Mouse (Mus musculus) WW6 (cell line): ENCODE results near the gene Stx3.

Experiments
- DNase-seq: peaks from one replicate; pipeline ENCODE4 v3.0.0-alpha.2; 2013; ENCODE audit warnings: low read depth, low spot score

The Stx3 gene

DNA sequence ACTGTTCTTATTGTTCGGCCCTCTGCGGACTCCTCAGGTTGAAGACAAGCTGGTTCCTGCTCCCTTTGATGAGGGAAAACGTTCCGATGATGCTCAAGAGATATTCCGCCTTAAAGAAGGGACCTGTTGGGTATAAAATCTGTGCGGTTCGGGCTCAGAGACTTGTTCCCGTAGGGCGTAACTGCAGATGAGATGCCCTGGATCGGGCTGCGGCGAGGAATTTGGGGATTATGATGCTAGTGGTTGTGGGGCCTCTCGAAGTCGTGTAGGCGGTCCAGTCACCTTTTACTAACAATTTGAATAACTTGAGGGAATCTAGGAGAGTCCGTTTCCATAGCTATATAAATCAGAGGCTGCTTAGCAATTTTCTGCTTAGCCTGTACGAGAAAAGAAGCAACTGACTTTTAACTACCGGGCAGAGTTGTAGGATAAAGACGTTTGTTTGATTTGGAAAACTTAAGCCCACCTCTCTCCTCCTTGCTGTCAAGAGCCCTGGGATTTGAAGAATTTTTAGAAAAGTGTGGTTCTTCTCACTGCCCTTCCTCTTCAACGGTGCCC is at the start of gene Stx3:
TSS of gene Stx3 (minus strand) at position 261 of the 558 bp plus-strand sequence.
- no peak for DNase-seq

DNA sequence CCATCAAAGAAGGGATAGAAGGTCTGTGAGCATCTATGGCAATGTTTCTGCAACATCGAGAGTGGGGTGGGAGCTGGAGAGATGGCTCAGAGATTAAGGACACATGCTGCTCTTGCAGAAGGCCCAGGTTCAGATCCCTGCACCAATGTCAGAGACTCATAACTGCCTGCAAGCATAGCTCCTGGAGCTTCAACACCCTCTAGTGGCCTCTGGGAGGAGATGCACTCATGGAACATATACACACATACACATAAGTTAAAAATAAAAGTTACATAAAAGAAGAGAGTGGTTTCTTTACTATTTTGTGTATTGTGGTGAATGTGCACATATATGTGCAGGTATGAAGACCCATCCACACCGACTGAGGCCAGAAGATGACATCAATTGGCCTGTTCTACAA is 48.6 kb upstream of the Stx3 start:
- DNase-seq = no peak

DNA sequence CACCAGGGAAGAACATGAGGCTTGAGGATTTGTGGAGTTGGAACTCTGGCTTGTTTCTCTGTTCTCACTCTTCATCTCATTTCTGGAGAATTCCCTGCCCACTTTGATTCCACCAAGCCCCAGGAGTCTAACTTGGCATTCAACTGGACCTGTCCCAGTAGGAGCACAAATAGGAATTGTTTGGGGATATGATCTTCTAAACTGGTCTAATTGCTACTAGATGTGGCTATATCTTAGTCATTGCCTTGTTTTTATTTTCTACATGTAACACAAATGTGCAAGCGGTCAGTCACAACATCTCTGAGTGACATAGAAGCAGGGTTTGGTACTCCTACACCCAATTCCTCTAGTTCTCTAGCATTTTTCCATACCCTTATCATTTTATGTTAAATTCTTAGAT is 41.8 kb upstream of the Stx3 start, which contains the start of gene Olfr1418:
TSS of gene Olfr1418 (minus strand) at position 101 of the 400 bp plus-strand sequence.
- DNase-seq = no peak

DNA sequence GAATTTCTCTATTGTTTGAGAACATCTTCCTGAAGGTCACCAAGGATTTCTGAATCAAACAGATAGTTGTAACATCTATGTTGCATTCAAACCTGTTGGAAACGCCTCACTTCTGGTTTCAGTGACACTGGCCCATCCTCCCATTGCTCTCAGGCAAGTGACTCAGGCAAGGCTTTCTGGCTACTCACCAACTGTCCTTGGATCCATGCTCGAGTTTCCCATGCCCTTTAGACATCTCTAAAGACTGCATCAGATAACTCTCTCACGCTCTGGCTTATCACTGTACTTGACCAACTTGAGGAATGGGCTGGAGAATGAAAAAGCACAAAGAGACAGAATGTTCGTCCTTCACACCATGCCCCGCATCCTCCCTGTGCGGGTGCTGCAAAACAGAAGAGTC is 37.3 kb upstream of the Stx3 start:
- DNase-seq = no peak

DNA sequence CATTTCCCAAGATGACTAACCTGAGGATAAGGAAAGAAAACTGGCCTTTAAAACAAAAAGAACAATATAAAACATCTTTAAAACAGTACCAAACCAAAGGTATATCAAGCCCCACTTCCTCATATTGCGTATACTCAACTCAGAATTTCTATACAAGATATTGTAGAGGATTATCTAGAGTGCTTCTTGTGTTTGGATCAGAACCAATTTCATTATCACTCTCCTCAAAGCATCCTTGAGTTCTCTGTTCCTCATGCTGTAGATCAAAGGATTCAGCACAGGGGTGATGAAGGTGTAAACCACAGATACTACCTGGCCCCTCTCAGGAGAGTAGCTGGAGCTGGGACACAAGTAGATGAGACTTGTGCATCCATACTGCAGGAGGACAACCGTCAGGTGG is 35.6 kb upstream of the Stx3 start:
- DNase-seq = no peak

DNA sequence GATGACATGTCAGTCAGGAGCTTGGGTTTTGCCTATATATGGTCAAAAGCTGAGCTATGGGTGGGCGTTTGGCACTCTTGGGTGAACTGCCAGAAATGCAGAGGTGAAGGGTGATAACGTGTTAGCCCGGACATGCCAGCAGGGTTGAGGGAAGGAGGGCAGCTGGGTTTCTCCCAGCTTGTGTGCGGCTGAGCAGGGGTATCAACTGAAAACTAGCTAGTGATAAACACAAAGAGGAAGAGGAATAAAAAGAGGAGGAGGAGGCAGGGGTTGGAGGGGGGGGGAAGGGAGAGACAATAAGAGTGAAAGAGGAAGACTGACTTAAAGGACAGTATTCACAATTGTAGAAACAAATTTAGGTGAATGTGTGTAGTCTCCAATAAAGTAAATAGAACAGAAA is 33.4 kb upstream of the Stx3 start:
- DNase-seq = no peak

DNA sequence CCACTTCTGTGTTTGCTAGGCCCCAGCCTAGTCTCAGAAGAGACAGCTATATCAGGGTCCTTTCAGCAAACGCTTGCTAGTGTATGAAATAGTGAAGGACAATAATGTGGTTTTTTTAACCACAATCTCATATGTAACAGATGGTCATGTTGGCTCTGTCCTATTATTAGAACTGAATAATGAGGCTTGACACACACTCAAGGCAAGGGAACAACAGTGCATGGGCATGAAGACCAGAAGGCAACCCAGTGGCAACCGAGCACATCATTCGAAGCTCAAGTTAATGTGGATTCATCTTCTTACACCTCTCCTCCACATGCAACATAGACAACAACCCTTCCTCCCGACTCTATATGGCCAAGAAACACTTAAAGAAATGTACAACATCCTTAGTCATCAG is 27.1 kb upstream of the Stx3 start:
- no peak for DNase-seq

DNA sequence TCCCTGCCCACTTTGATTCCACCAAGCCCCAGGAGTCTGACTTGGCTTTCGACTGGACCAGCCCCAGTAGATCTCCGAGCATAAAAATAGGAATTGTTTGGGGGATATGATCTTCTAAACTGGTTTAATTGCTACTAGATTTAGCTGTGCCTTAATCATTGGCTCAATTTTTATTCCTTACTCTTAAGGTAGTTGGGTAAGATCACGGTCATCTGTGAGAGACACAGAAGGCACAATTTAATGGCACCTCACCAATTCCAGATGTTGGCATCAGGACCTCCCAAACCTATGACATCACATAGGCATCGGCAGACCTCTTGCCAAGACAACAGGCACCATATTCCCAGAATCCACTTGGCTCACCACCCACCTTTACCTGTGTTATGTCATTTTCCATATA is 19.9 kb upstream of the Stx3 start, which contains the start of gene Olfr1417:
TSS of gene Olfr1417 (minus strand) at position 101 of the 400 bp plus-strand sequence.
- DNase-seq = no peak

DNA sequence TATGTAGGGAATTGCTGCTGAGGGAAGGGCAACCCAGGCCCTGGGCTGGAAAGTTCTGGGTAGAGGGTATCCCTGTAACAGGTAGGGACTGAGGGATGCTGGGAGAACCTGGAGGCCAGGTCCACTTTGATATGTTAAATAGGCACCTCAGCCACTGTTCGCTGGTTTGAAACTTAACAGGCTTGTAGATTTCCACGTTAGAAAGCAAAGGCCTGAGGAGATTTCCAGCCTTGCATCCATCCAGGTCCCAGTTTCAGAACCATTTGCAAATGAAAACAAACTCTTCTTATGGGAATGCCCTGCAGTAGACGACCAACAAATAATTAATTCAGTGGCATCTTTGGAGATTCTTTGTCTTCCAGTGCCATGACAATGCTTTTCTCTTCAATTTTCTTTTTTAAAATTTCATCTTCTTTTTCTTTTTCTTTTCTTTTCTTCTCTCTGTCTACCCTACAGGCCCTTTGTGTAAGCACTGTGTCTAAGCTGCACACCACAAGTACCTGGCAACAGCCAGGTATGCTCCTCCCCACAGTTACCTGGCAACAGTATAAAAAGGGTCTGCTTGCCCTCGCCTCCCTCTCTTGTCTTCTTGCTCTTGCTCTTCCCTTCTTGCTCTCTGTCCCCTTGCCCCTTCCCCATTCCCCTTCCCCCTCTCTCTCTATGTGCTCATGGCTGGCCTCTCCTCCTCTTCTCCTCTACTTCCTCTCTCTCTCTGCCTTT is 4.3 kb upstream of the Stx3 start:
- no peak for DNase-seq

DNA sequence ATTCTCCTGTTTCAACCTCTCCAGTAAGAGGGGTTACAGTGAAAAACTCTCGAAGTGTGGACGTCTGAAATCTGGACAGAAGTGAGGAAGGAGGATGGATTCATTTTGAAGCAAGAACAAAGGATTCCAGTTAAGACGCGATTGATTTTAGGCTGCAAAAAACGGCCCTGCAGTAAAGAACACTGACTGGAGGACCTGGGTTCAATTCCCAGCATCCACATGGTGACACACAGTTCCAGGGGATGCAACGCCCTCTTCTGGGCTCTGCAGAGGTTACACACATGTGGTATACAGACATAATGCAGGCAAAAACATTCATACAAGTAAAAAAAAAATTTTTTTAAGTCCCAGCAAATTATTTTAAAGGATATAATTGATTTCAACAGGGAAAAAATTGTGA is 1.0 kb upstream of the Stx3 start:
- DNase-seq = no peak

DNA sequence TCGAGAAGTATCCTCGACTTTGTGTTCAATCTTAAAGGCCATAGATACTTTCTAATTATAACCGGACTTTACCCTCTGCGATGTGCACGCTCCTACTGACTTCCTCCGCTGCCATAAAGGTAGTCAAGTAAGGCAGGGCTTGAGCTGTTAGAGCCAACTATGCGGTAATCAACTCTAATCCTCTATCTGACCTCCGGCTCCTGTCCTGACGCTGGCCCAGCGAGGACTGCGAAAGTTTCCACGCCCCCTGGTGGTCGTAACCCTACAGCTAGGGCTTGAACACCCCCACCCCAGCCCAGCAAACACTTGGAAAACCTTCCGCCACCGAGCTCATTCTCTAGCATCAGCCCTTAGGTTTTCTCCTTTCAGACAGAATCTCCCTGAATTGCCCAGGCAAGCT is 597 bp upstream of the Stx3 start:
- DNase-seq = no peak

DNA sequence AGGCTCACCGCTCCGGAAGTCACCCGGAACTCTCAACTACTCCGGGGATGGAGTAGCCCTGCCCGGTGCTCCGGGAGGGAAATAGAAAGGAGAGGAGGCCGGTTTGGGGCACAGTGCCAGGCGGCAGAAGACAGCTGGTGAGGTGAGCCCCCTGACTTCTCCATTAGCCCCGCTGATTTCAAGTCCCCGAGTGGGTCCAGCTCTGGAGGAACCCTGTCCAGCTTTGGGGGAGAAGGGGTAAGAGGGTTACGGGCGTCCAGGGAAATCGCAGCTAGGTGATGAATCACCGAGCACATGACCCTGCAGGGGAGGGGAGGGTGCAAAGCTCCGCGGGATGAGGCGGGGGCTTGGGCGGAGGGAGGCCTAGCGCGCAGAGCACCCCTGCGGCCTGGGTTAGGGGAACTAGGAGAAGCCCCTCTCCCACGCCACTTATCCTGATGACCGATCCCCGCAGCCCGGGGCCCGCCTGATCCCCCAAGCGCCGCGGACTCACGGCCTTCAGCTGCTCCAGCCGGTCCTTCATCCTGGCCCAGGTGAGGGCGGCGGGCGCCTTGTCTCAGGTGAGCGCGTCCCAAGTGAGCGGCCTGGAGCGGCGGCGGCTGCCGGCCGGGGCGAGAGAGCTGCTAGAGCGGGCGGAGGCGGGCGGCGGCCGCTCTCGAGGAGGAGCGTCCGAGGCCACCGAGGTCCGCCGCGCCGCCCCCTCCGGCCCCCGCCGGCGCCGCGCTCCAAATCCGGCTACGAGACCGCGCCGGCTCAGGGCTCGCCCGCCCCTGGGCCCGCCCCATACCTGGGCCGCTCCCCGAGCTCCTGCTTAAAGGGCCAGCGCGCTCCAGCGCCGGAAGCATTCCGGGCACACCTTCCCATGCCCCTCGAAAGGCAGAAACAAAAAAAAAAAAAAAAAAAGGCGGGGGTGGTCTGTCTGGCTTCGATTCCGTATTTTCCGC is 732 bp downstream of the Stx3 start:
- DNase-seq = no peak

DNA sequence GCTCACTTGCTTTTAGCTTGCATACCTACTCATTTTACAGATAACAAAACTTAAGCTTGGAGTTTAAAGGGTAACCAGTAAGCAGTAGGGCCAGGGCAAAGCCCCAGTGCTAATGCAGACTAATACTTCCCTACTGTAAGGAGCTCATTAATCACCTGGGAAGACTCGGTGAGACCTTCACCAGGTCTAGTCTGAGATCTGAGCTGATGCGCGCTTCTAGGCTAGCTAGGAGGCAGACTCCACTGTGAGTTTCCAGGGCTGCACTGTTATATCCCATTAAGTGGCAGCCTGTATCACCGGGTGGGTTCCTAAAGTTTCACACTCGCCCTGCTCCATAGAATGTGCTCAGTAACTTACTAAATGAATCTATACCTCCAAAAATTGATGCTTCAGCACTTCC is 1.6 kb downstream of the Stx3 start:
- DNase-seq = no peak

DNA sequence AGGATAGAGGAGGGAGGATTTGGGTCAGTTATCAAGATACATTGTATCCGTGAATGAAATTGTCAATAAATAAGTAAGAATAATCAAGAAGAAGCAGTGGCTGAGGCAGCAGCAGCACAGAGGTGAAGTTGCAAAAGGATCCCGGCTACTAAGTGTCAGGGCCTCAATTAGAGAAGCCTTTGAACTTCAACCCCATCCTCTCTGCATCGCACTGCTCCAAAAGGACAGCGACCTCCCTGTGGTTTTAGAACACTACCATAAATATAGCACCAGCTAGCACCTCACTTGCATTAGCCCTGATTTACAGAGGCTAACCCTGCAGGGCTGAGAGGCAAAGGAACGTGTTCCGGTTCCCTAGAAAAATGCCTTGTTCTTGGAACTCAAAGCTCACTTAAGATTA is 2.5 kb downstream of the Stx3 start:
- DNase-seq = no peak

DNA sequence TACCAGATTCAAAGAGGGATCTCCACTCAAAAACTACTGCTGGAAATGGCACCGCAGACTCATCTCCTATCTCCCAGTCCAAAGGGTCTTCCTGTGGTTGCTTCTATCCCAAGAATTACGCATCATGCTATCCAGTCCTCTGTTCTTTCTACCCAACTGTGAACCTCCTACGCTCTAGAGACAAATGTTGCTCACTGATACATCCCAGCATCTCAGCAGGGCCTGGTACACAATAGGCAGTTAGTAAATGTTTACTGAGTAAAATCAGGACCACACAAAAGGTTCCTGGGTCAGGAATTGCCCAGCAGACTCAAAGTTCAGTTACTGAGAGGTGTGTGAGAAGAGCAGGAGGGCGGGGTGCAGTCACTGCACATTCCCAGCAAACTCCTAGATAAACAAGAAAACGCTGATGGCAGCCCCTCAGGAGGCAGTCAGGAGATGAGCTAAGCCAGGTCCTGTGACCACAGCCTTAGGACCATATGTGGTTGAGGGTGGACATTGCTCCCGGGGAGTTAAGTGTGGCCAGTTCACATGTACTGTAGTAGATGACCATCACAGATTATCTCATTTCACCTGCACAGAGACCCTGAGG is 4.4 kb downstream of the Stx3 start:
- no peak for DNase-seq

DNA sequence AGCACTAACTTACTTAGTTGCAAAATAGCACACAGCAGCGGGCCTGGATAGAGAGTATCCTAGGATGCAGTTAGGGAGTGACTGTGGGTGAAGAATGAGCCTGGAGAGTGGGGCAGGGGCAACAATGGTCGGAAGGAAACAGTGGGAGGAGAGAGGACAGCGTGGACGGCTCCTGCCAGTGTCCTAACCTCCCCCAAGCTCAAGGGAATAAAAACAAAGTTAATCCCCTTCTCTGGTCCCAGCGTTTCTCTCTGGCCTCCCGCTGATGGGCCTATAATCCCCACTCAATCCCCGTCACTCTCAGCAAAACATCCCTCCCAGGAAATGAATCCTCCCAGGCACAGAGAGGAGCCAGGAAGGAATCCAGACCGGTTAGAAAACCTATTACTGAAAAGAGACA is 5.6 kb downstream of the Stx3 start:
- no peak for DNase-seq

DNA sequence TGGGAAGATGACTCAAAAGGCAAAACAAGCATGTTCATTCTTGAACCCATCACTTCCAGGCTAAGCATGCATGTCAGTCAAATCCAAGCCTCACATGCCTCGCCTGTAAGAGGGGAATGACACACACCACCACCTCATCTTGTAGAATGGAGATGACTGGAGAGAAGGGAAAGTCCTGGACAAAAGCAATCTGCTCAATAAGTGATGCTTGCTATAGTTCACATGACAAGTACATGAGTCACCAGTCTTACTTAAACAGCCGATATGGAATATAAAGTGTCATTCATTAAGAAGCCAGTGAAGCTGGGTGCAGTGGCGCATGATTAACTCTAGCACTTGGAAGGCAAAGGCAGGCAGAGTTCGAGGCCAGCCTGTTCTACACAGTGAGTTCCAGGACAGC is 6.1 kb downstream of the Stx3 start:
- no peak for DNase-seq

DNA sequence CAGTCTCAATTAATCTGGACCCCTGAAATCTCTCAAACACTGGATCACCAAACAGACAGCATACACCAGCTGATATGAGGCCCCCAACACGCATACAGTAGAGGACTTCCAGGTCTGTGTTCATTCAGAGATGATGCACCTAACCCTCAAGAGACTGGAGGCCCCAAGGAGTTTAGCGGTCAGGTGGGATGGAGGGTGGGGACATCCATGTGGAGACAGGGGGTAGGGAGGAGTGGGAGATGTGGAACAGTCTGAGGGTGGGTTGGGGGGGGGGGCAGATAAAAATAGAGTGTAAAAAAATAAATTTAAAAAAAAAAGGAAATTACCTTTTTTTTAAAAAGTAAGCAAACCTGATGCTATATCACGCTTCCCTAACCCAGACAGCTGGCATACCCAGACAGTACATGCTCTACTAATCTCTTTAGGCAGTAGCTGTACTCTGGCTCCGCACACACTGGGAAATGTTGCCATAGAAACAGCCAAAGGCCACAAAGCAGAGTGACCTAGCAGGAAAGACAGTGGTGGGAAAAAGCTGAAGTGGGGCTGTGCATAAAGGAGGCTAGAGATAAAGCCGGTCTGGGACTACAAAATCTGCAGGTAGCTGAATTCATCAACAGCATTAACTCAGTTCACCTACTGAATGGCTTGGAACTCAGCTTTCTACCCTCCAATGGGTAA is 7.4 kb downstream of the Stx3 start:
- no peak for DNase-seq

DNA sequence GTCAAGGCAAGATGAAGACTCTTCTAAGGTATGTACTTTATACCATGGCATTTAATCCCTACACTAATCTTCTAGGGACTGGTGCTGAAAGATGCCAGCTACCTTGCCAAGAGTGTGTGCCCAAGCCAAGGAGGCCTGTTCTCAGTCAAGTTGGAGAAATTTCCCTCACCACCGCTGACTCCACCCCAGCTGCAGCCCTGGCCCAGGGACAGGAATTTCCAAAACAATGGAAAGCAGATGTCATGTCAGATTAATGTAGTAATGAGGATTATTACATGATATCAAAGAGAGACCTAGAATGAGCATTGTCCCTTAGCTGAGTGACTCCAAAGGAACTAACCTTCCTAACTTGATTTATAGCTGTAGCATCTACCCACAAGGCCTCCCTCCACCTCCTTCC is 8.3 kb downstream of the Stx3 start:
- no peak for DNase-seq

DNA sequence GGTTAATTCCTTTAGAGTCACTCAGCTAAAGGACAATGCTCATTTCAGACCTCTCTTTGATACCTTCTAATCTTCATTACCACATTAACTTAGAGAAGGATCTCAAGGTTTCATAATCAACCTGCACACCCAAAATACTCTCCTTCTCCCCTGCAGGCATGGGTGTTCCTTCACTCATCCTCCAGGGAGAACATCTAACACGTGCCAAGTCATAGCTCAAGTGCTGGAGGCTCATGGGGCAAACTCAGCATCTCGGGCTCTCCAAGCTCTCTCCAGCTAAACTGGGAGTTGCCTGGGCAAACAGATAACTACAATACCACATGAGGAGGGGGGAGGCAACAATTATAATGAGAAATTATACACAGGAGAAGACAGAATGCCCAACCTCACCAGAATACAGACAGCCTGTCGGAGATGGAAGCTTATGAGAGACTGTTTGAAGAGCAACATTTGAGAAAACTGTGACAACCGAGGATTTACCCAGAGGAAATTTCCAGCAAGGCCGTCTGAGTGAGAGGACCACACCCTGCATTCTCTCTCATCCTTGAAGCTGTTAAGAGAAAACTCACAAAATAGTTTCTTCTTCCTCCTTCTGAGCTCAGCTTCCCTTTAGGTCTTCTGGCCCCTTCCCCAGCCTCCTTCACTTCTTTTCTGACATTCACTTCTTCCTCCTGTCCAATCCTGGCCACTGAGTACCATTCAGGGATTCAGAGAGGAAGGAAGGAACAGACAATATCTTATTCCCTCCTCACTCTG is 9.0 kb downstream of the Stx3 start:
- no peak for DNase-seq

DNA sequence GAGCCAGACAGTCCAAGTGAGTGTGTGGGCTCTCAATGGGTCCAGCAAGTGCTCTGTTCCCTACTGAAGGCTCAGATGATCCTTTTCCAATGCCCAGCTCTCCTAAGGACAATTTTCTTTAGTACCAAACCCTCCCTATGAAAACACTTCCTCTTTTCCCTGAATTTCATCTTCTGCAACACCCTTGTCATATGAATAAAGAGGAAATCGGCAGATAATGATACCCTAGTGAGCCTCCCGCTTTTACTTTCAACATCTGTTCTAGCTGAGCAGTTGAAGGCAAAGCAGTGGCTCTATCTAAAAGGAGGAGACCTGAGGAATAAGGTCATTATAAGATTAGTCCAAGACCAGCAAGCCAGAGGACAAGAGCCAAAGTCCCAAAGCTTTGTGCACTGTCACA is 10.8 kb downstream of the Stx3 start:
- no peak for DNase-seq
